Mouse (Mus musculus) kidney, embryonic 15.5 days (tissue): ENCODE measurements at regions not wholly inside any gene's neighbourhood (a gene's known extent, or its start where the extent isn't known, plus 50 kb on each side); places are given as distances from the start of the nearest gene placed in this dataset.

Experiments
- ATAC-seq: fragments of 200-750 bp; cut with Nextera tagmentation; replicated peaks from 2 replicates; pipeline ENCODE4 v1.8.0; 2017; ENCODE audit warnings: moderate TSS enrichment; ENCODE audit not compliant: low FRiP score
- H3K27ac ChIP-seq: fragments of 300-500 bp; sonication (generic); 2 replicates; pipeline ENCODE4 v1.5.1; 2015; ENCODE audit warnings: mild to moderate bottlenecking, inconsistent platforms
- H3K27me3 ChIP-seq: fragments of 300-500 bp; sonication (generic); 2 replicates; pipeline ENCODE4 v1.6.1; 2015; ENCODE audit warnings: inconsistent platforms
- H3K36me3 ChIP-seq: fragments of 300-500 bp; sonication (generic); 2 replicates; pipeline ENCODE4 v1.6.1; 2015; ENCODE audit warnings: inconsistent platforms
- H3K4me1 ChIP-seq: fragments of 300-500 bp; sonication (generic); 2 replicates; pipeline ENCODE4 v1.6.1; 2015; ENCODE audit warnings: inconsistent platforms
- H3K4me2 ChIP-seq: fragments of 300-500 bp; sonication (generic); 2 replicates; pipeline ENCODE4 v1.6.1; 2015; ENCODE audit warnings: moderate library complexity, mild to moderate bottlenecking, inconsistent platforms
- H3K4me3 ChIP-seq: fragments of 300-500 bp; sonication (generic); replicated peaks from 2 replicates; pipeline ENCODE4 v1.5.1; 2015; ENCODE audit warnings: mild to moderate bottlenecking, inconsistent platforms
- H3K9ac ChIP-seq: fragments of 300-500 bp; sonication (generic); 2 replicates; pipeline ENCODE4 v1.6.1; 2015; ENCODE audit warnings: mild to moderate bottlenecking, inconsistent platforms
- H3K9me3 ChIP-seq: fragments of 300-500 bp; sonication (generic); replicated peaks from 2 replicates; pipeline ENCODE4 v1.6.1; 2016; ENCODE audit warnings: inconsistent platforms
- WGBS: fragments of 180-500 bp; shearing (Covaris S2); methylation state at CpG from one replicate; pipeline ENCODE4 v1.1.7; 2015; ENCODE audit warnings: mixed read lengths; 5-methylcytosine and 5-hydroxymethylcytosine counted together

DNA sequence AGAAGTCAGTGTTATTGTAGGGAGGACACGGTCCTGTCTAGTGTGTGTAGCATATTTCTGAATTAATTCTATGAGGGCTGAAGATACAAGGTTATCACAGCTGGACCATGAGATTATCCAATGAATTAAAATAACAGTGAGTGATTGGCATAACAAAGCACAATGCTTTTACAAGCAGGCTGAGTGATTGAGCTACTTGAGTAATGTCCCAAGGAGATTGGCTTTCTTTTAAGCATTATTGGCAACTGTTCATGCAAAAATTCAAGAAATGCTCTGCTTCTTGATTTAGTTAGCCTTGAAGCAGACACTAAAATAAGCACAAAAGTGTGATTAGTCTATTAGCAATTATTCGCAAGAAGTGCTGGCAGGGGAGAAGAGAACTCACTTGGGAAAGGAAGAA is 219.4 kb upstream of the Etaa1 start:
- 70% methylated on average over 2 of the region's 2 CpGs for WGBS
- H3K4me1 ChIP-seq: no peaks in the 10 kb centered on the region
- no peak overlapping the region for H3K4me3 ChIP-seq
- ATAC-seq: no peak
- no peaks in the 10 kb centered on the region for H3K36me3 ChIP-seq
- no peaks in the 10 kb centered on the region for H3K27me3 ChIP-seq
- no peak overlapping the region for H3K27ac ChIP-seq
- no peak overlapping the region for H3K9ac ChIP-seq
- no peak overlapping the region for H3K4me2 ChIP-seq
- no peaks in the 10 kb centered on the region for H3K9me3 ChIP-seq

DNA sequence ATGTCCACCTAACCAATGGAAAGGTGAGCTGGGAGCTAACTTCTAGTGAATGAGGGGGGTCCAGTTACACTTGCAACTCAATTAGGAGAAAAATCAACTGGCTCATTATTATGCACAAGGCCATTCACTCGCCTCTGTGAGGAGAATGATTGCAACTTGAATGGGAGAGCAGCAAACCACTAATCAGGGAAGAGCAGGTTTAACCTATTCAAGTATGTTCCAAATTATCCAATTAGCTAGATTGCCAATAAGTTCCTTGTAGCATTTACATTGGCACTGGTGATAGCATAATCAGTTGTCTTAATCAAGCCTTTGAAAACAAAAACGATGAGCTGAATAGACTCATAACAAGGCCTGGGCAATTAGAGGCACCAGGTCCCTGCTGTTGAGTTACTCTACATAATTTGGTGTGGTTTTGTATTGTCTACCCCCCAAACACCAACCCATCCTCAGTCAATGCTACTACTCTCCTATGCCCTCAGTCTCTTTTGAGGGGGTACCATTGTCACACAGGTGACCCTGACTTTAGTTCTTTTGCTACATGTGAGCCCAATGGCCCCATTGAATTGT is 217.6 kb upstream of the Etaa1 start:
- no peak overlapping the region for H3K4me3 ChIP-seq
- H3K4me2 ChIP-seq: no peak overlapping the region
- H3K27ac ChIP-seq: no peak overlapping the region
- H3K9ac ChIP-seq: no peak overlapping the region
- ATAC-seq: no peak
- H3K27me3 ChIP-seq: no peaks in the 10 kb centered on the region
- H3K9me3 ChIP-seq: no peaks in the 10 kb centered on the region
- 69% methylated on average over 2 of the region's 2 CpGs for WGBS
- no peaks in the 10 kb centered on the region for H3K4me1 ChIP-seq
- H3K36me3 ChIP-seq: no peaks in the 10 kb centered on the region

DNA sequence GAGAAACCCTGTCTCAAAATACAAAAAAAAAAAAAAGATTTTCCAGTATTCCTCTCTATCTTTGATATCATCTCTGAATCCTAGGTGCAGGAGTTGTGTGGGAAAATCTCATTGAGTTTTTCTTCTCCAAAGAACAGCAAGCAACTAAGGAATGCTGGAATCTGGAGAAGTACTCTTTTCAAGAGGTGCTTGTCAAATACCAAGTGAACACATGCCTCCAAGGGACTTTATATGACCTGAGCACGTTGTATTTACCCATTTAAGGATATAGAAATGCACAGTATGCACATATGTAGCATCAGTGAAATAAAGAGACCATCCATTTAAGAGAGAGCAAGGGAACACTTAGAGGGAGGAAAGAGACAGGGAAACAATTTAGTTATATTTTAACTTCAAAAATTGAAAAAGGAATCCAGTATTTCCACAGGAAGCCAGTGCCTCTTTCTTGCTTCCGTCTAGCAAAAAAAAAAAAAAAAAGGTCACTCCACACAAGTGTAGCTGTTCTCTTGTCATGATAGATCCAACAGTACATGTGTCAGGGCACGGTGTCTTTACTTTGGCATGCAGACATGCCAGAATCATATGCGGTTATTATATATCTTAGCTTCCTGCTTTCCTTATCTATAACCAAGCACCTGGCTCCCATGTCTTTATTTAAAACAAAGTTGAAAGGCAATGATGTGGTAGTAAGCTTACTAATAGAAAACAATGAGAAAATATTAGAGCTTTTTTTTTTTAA is 212.1 kb upstream of the Etaa1 start:
- Histone ChIP-seq H3K9me3 (no peaks in the 10 kb centered on the region), H3K4me2 (no peak overlapping the region), H3K4me3 (no peak overlapping the region), H3K27ac (no peak overlapping the region), H3K27me3 (no peaks in the 10 kb centered on the region), H3K9ac (no peak overlapping the region), H3K4me1 (no peaks in the 10 kb centered on the region), H3K36me3 (no peaks in the 10 kb centered on the region)
- ATAC-seq: no peak
- 75% methylated on average over 4 of the region's 4 CpGs for WGBS

DNA sequence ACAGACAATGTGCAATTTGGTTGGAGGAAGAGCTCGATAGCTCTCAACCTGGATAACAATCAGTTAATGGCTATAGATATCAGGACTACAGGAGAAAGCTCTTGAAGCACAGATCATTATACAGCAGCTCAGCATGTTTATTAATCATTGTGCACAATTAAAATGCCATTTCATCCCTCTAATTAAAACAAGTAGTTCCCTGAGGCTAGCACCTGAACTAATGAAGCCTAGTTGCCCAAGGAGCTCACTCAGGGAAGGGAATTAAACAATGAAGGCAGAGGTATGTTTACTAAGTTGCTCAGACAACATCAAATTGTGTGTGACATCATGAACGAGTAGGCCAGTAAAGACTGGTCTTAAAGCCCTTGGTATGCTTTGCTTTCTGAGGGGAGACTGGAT is 210.3 kb upstream of the Etaa1 start:
- Histone ChIP-seq H3K4me1 (no peaks in the 10 kb centered on the region), H3K27me3 (no peaks in the 10 kb centered on the region), H3K9ac (no peak overlapping the region), H3K4me3 (no peak overlapping the region), H3K4me2 (no peak overlapping the region), H3K9me3 (no peaks in the 10 kb centered on the region), H3K27ac (no peak overlapping the region), H3K36me3 (no peaks in the 10 kb centered on the region)
- ATAC-seq: no peak
- WGBS: 69% methylated on average over 2 of the region's 2 CpGs

DNA sequence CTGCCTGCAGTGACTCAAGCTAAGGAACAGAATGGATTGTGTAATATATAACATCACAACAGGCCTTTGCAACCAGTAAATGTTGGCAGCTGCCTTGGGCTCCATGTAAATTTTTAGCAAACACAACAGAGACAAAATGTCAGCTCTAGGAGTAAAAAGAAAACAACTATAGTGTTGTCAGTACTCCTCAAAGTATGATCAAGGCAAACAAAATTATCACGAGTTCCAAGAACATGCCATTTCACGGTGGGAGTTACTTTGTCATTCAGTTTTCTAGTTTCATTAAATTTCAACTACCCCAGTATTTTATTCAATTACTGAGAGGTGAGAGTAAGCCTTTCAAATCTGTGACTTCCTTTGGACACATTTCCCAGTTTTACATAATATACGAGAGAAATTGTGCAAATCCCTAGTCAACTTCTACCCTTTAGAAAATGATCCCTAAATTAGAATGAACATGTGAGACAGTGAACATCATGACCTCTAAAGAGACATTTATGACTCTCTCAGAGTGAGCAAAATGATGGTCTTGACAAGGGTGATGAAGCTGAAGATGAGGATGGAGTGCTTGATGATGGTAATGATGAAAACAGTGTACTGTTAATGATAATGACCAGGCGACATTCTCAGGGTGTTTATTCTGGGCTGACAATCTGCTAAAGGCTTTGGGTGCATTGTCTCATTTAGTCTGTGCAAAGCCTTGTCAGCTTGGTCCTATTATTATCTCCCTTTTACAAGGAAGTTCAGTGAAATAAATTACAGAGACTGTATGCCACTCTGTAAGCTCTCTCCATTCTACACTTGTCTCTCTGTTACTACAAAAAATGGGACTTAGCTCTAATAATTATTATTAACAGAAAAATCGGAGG is 209.7 kb upstream of the Etaa1 start:
- Histone ChIP-seq H3K27me3 (no peaks in the 10 kb centered on the region), H3K27ac (no peak overlapping the region), H3K36me3 (no peaks in the 10 kb centered on the region), H3K9me3 (no peaks in the 10 kb centered on the region), H3K4me3 (no peak overlapping the region), H3K9ac (no peak overlapping the region), H3K4me2 (no peak overlapping the region), H3K4me1 (no peaks in the 10 kb centered on the region)
- no peak for ATAC-seq
- WGBS: 79% methylated on average over 5 of the region's 5 CpGs

DNA sequence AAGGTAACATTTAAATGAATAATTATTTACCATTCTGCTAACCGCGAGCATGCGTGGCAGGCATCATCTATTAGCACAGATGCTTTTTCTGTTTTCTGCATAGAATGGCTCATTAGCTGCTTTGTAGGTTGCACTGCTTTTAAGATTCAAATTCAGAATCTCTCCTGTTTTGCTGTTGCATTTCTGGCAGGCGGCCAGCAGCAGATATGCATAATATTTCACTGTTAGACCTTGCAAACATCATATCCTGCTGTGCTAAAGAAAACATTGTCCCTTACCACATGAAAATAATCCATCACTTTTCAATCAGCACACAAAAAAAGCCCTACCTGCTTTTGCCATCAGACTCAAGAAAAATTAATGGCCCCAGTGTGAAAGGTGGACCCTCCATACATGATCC is 202.8 kb upstream of the Etaa1 start:
- Histone ChIP-seq H3K4me1 (peaks cover 8% of the 10 kb centered on the region; the same call in 1 of the 2 replicates), H3K9ac (no peak overlapping the region), H3K4me2 (no peak overlapping the region), H3K9me3 (no peaks in the 10 kb centered on the region), H3K27ac (no peak overlapping the region), H3K27me3 (no peaks in the 10 kb centered on the region), H3K4me3 (no peak overlapping the region), H3K36me3 (no peaks in the 10 kb centered on the region)
- 66% methylated on average over 4 of the region's 4 CpGs for WGBS
- no peak for ATAC-seq

DNA sequence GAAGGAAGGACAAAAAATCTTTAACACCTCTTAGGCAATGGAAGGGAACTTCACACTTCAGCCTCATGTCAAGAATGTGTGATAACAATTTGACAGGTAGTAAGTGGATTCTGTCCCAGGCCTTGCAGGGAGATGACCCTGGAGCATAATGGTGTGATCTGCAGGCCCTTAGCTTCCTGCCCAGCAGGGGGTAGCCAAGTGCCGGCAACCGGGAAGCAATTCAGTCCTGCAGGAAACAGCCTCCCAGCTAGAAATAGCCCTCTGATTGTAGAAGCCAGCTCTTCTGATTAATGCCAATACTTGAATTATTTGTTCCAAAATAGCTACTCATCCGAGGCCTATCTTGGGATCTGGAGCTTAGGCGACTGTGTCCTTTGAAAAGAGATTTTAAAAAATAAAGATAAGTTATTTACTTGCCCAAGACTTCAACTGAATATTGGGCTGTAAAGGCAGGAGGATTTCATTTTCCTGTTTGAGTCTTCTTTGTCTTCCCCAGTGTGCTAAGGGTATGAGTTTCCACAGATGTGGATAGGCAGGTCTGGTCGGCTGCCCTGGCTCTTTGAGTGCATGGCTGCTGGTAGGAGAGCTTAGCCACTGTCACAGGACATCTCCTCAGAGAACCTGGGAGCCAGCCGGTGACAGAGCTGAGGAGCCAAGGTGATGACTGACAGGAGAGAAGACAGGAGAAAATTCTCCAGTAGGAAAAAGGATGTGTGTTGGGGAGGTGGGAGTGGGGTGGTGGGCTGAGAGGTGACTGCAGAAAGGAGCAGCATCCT is 198.3 kb upstream of the Etaa1 start:
- H3K4me1 ChIP-seq: peaks cover 8% of the 10 kb centered on the region; the same call in 1 of the 2 replicates
- 14% methylated on average over 6 of the region's 6 CpGs for WGBS
- no peak overlapping the region for H3K4me2 ChIP-seq
- no peaks in the 10 kb centered on the region for H3K9me3 ChIP-seq
- H3K9ac ChIP-seq: no peak overlapping the region
- peak; percentile 85 for ATAC-seq
- H3K27ac ChIP-seq: no peak overlapping the region; the same call in 1 of the 2 replicates
- no peaks in the 10 kb centered on the region for H3K36me3 ChIP-seq
- H3K4me3 ChIP-seq: no peak overlapping the region
- H3K27me3 ChIP-seq: no peaks in the 10 kb centered on the region

DNA sequence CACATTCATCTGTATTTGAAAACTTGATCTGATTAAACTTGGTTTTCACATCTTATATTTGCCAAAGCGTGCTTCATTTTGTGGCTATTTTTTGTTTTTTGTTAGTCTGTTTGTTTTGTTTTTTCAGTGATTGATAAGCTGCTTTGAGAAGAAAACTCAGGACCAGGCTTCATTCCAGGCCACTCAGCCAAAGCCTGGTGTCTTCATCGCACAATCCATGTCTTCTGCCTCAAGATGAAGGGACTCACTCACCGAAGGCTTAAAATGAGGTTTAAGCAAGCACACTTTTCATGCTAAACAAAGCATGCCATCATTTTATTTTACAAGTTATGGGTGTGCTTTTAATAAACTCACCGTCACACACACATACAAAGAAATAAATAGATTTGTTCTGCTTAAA is 197.7 kb upstream of the Etaa1 start:
- H3K27ac ChIP-seq: no peak overlapping the region
- H3K9ac ChIP-seq: no peak overlapping the region
- H3K27me3 ChIP-seq: no peaks in the 10 kb centered on the region
- WGBS: 76% methylated on average over 4 of the region's 4 CpGs
- peaks cover 5% of the 10 kb centered on the region; the same call in 1 of the 2 replicates for H3K4me1 ChIP-seq
- no peaks in the 10 kb centered on the region for H3K36me3 ChIP-seq
- no peak for ATAC-seq
- no peak overlapping the region for H3K4me2 ChIP-seq
- no peaks in the 10 kb centered on the region for H3K9me3 ChIP-seq
- H3K4me3 ChIP-seq: no peak overlapping the region

DNA sequence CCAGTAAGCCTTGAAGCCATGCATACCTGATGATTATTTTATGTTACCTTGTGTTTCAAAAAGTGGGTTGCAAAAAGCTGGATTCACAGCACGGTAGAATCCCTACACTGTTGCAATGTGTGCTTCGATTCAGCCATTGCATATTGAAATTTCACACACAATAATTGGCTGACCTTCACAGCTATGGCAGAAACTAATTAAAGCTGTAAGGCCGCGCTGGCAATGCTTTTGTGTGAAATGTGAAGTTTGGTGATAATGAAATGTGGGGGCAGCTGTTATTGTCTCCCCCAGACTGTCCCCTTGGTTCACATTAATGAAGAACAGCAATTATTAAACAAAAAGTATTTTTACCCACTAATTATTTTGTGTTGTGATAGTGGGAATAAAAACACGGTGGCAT is 173.8 kb upstream of the Etaa1 start:
- Histone ChIP-seq H3K9me3 (no peaks in the 10 kb centered on the region), H3K4me2 (no peak overlapping the region), H3K4me1 (0 out of 2 replicates have a peak, but pooled peaks cover under 1% of the 10 kb centered on the region), H3K27me3 (no peaks in the 10 kb centered on the region), H3K36me3 (no peaks in the 10 kb centered on the region), H3K4me3 (no peak overlapping the region), H3K9ac (no peak overlapping the region), H3K27ac (no peak overlapping the region)
- ATAC-seq: no peak
- 68% methylated on average over 5 of the region's 5 CpGs for WGBS

DNA sequence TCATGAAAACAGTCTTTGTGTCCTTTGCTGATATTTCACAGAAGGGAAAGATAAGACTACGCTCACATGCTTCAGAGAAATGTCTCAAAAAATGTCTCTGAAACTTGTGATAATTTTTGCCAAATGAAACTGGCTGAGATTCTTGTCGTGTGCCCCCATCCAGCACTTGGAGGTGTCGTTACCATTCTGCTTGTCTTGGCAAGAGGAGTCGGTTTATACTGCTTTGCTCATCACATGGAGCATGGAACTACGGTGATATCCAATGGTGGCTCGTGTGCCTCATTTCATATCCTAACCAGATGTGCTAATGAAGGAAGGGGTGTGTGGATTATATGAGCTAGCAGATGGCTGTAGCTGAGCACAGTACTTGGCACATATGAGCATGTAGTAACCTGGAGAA is 169.4 kb upstream of the Etaa1 start:
- Histone ChIP-seq H3K4me2 (no peak overlapping the region), H3K36me3 (no peaks in the 10 kb centered on the region), H3K9me3 (no peaks in the 10 kb centered on the region), H3K4me3 (no peak overlapping the region), H3K27ac (no peak overlapping the region), H3K9ac (no peak overlapping the region), H3K4me1 (0 out of 2 replicates have a peak, but pooled peaks cover 2% of the 10 kb centered on the region), H3K27me3 (no peaks in the 10 kb centered on the region)
- WGBS: 80% methylated on average over 6 of the region's 6 CpGs
- no peak for ATAC-seq

DNA sequence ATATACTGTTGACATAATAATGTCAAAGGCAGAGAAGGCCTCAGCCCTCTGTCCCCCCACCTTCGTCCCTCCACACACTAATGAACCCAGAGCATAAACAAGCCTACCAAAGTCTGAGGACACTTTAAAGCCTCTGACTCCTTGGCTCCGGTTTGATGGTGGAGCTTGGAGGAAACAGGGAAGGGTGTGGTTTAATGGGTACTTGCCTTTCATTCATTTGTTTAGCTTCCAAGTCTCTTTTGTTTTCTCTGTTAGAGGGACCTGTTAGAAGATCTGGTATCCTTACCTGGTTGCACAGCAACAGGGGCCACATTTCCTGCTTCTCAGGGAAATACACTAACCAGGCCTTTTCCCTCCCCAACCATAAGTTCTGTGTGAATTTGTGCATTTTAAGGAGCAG is 168.9 kb upstream of the Etaa1 start:
- no peak overlapping the region for H3K4me3 ChIP-seq
- H3K4me2 ChIP-seq: no peak overlapping the region
- H3K27ac ChIP-seq: no peak overlapping the region
- H3K4me1 ChIP-seq: 0 out of 2 replicates have a peak, but pooled peaks cover 2% of the 10 kb centered on the region
- H3K27me3 ChIP-seq: no peaks in the 10 kb centered on the region
- no peak for ATAC-seq
- H3K9ac ChIP-seq: no peak overlapping the region
- H3K9me3 ChIP-seq: no peaks in the 10 kb centered on the region
- WGBS: 16% methylated on average over 2 of the region's 2 CpGs
- no peaks in the 10 kb centered on the region for H3K36me3 ChIP-seq
